Mouse (Mus musculus): ENCODE measurements around the gene Gm960.

DNA sequence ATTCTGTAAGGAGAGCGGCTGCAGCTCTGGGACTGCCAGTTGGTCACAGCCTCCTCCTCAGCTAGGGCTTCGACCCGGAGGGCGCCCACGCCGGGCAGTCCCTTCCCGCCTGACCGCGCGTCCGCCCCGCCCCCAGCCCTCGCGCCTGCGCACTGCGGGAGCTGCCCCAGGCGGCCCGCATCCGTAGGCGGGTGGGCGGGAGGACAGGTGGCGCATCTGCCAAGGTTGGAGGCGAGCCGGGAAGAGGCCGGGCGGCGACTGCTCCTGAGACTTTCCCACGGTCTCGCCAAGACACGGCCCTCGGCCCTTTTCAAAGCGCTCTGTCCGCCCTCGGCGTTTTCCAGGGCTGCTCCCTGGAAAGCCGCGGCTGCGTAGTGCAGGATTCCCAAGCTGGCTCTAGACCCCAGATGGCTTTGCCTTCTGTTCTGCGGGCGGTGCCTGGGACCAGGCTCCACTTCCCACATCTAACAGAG lies at the start of gene Gm960:
- TF ChIP-seq CTCF (IDR thresholded peaks at IDR 0.05; ENCODE audit: low read depth, low read length): no peak
- no peak for TF ChIP-seq GATA1 (IDR thresholded peaks at IDR 0.05; ENCODE audit: borderline replicate concordance, low read length)
